Mouse (Mus musculus): ENCODE measurements around the gene Ccdc120.

Ccdc120 gene

DNA sequence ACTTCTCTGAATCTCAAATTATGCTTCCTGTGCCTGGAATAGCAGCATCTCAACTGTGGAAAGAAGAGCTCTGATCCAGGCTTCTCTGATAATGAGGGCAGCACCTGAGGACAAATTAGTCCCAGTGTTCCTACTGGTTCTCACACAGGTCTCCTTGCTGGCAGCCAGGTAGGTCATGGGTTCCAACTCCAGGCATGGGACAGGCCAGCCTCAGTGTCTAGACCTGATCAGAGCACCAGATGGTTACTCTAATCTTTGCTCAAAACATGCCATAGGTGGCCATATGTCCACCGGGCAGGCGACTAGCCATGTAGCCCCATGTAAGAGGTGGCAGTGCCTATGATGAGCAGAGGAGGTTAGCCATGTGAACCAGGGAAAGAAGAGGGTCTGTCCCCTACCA lies 62.4 kb downstream of the Ccdc120 start:
- DNase-seq: no peak

Data from right cerebral cortex, adult 18-20 months (tissue).